Mouse (Mus musculus) embryonic facial prominence, embryonic 15.5 days (tissue): ENCODE results near the gene Epas1. TPM values are rescaled to one million over a fixed set of nuclear protein-coding genes. Genes with fewer than 3 reads are reported as not detected.
A peak's percentile ranks its signal among the peaks of the same experiment; 100 is the strongest.

ENCODE experiments used
- ATAC-seq: fragments of 200-750 bp; cut with Nextera tagmentation; 2 replicates; pipeline ENCODE4 v1.8.0; 2017; ENCODE audit warnings: low read depth, moderate TSS enrichment; ENCODE audit not compliant: insufficient number of reproducible peaks, low FRiP score, low TSS enrichment
- H3K27ac ChIP-seq: fragments of 300-500 bp; sonication (generic); replicated peaks from 2 replicates; pipeline ENCODE4 v1.5.1; 2015; ENCODE audit warnings: mild to moderate bottlenecking, inconsistent platforms
- H3K27me3 ChIP-seq: fragments of 300-500 bp; sonication (generic); 2 replicates; pipeline ENCODE4 v1.6.1; 2015; ENCODE audit warnings: inconsistent platforms
- H3K36me3 ChIP-seq: fragments of 300-500 bp; sonication (generic); 2 replicates; pipeline ENCODE4 v1.6.1; 2015; ENCODE audit warnings: mild to moderate bottlenecking, inconsistent platforms
- H3K4me1 ChIP-seq: fragments of 300-500 bp; sonication (generic); 2 replicates; pipeline ENCODE4 v1.6.1; 2015; ENCODE audit warnings: inconsistent platforms
- H3K4me2 ChIP-seq: fragments of 300-500 bp; sonication (generic); replicated peaks from 2 replicates; pipeline ENCODE4 v1.6.1; 2015; ENCODE audit warnings: mild to moderate bottlenecking, inconsistent platforms
- H3K4me3 ChIP-seq: fragments of 300-500 bp; sonication (generic); replicated peaks from 2 replicates; pipeline ENCODE4 v1.5.1; 2015; ENCODE audit warnings: mild to moderate bottlenecking, inconsistent platforms
- H3K9ac ChIP-seq: fragments of 300-500 bp; sonication (generic); 2 replicates; pipeline ENCODE4 v1.6.1; 2015; ENCODE audit warnings: inconsistent platforms
- H3K9me3 ChIP-seq: fragments of 300-500 bp; sonication (generic); replicated peaks from 2 replicates; pipeline ENCODE4 v1.6.1; 2016; ENCODE audit warnings: inconsistent platforms
- WGBS: fragments of 180-500 bp; shearing (Covaris S2); methylation state at CpG from one replicate; pipeline ENCODE4 v1.1.7; 2015; 5-methylcytosine and 5-hydroxymethylcytosine counted together
- polyA plus RNA-seq: library from polyadenylated mRNA; unstranded; fragments of >200 nt; fragmentation: Nextera tagmentation; extraction: Ambion mirVana; gene quantifications from 2 replicates; pipeline ENCODE4 v1.2.1, GENCODE M21; 2015

The Epas1 gene
- polyA plus RNA-seq, 1 experiment from 2014 or later = 9.8 TPM

DNA sequence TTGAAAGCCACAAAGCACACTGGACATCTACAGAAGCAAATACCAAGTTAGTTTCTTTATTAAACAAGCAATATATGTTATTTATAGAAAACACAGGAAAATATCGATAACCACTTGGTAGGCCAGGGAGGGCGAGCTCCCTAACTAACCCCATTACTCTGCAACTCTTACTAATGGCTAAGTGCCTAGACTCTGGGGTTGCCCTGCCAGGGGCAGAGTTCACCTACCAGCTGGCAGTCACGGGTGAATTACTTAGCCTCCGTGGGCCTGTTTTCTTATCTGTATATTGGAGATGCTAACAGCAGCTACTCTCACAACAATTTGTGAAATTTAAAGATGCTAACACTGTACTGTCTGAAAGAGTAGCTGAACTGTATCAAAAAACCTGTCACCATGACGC, 42.3 kb downstream of the Epas1 start:
- Histone ChIP-seq H3K9ac (no peak overlapping the region), H3K4me1 (peaks cover 9% of the 10 kb centered on the region; the same call in 1 of the 2 replicates), H3K9me3 (no peaks in the 10 kb centered on the region), H3K4me3 (no peak overlapping the region), H3K36me3 (no peaks in the 10 kb centered on the region), H3K27me3 (no peaks in the 10 kb centered on the region), H3K27ac (no peak overlapping the region), H3K4me2 (no peak overlapping the region)
- WGBS = 80% methylated on average over 5 of the region's 5 CpGs
- ATAC-seq = no peak

DNA sequence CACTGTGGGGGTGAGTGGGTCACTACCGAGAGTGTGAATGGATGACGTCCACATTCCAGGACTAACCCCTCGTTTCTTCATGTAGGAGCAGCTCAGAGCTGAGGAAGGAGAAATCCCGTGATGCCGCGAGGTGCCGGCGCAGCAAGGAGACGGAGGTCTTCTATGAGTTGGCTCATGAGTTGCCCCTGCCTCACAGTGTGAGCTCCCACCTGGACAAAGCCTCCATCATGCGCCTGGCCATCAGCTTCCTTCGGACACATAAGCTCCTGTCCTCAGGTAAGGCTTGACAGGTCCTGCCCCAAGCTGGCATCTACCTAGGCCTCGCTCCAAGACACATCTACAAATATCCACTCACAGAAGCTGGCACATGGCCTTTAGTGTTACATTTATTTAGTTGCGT, 43.5 kb downstream of the Epas1 start:
- Histone ChIP-seq H3K4me1 (peaks cover 22% of the 10 kb centered on the region), H3K9ac (no peak overlapping the region), H3K4me2 (no peak overlapping the region), H3K4me3 (no peak overlapping the region), H3K27ac (no peak overlapping the region), H3K9me3 (no peaks in the 10 kb centered on the region), H3K36me3 (no peaks in the 10 kb centered on the region), H3K27me3 (no peaks in the 10 kb centered on the region)
- ATAC-seq = no peak
- 91% methylated on average over 13 of the region's 13 CpGs for whole genome bisulfite sequencing

DNA sequence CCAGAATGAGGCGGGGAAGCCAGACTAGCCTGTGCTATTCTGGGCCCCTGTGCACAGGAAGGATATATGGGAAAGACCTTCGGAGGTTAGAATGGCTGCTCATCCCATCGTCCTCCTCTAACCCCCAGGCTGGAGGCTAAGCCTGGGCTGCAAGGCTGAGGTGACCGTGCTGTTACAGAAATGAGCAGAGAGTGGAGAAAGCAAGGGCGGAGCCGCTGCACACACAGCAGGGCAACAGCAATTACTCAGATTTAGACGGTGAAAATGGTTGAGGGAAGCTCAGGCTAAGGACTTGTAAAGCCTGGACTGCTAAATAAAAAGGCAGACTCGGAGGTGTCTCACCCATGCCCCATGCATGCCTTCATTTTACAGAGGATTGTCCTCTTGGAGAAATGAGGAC, 45.0 kb downstream of the Epas1 start:
- Histone ChIP-seq H3K27me3 (no peaks in the 10 kb centered on the region), H3K9ac (no peak overlapping the region), H3K9me3 (no peaks in the 10 kb centered on the region), H3K4me1 (peaks cover 28% of the 10 kb centered on the region), H3K27ac (no peak overlapping the region), H3K4me3 (no peak overlapping the region), H3K36me3 (no peaks in the 10 kb centered on the region), H3K4me2 (no peak overlapping the region)
- 55% methylated on average over 8 of the region's 8 CpGs for WGBS
- ATAC-seq = no peak

DNA sequence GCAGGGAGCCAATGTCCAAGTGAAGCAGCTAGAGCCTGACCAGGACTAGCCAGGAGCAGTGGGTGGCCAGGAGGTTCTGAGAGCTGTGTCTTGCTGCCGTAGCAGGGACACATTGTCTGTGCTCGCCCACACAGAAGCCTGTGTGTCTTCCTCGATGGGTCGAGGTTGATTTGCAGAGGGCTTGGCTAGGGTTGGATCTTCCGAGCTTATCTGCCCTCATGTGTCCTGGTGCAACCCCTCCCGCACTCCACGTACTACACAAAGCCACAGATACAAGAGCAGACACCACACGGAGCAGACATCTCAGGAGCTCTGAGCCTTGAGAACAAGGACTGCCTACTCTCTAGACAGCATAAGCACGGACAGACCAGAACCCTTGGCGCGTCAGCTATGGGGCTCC, 45.5 kb downstream of the Epas1 start:
- no peak overlapping the region for H3K4me3 ChIP-seq
- 81% methylated on average over 11 of the region's 11 CpGs for WGBS
- no peak for ATAC-seq
- H3K27ac ChIP-seq = 0 out of 2 replicates have a peak overlapping the region, but pooled peaks have one; percentile 8
- no peaks in the 10 kb centered on the region for H3K36me3 ChIP-seq
- H3K27me3 ChIP-seq = no peaks in the 10 kb centered on the region
- no peak overlapping the region for H3K9ac ChIP-seq
- H3K9me3 ChIP-seq = no peaks in the 10 kb centered on the region
- no peak overlapping the region for H3K4me2 ChIP-seq
- peaks cover 28% of the 10 kb centered on the region for H3K4me1 ChIP-seq

DNA sequence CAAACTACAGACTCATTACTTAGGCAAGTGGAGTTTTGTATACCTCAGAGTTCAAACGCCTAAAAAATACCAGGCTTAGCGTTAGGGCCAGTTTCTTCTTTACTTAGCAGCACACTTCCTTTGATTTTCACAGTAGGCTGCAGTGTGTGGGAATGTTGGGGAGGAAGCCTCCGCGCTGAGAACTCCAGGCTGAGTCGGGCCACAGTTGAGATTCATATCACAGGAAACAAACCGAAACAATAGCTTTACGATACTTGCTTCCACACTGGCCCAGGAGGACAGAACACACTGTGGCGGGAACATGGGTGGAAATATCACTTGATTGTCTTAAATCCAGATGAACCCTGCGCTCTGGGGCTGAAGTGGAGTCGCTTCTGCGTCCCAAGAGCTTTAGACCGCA, 47.0 kb downstream of the Epas1 start:
- Histone ChIP-seq H3K4me2 (no peak overlapping the region), H3K27me3 (no peaks in the 10 kb centered on the region), H3K4me1 (peaks cover 28% of the 10 kb centered on the region), H3K9ac (no peak overlapping the region), H3K27ac (peak overlapping the region; percentile 65), H3K9me3 (no peaks in the 10 kb centered on the region), H3K4me3 (no peak overlapping the region), H3K36me3 (no peaks in the 10 kb centered on the region)
- 58% methylated on average over 12 of the region's 12 CpGs for WGBS
- ATAC-seq = no peak

DNA sequence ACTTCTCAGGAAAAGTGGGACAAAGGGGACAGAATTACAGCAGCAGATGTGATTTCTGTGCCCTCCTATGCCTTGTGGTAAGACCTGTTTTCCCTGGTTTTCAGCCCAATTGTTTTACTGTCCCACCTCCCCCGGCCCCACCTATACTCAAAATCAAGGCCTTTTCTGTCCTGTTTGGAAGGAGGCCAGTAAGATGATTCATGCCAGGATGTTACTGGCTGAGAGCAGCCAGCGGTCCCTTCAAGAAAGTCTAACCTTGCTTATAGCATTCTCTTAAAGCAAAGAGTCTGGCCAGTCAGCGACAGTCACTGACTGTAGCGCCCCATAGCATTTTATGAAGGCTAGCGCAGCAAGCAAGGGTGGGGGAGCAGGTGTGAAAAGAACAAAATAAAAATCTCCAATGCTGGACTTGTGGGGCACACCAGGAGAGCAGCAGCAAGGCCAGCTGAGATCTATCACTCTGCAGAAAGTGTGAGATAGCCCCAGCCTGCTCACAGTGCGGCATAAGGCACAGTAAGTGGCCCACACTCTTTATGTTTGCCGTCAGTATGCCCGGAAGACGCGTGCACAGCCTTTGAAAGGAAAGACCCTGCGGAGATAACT, 47.8 kb downstream of the Epas1 start:
- no peak for ATAC-seq
- H3K36me3 ChIP-seq = no peaks in the 10 kb centered on the region
- H3K27me3 ChIP-seq = no peaks in the 10 kb centered on the region
- no peak overlapping the region for H3K4me3 ChIP-seq
- 73% methylated on average over 11 of the region's 11 CpGs for WGBS
- H3K9ac ChIP-seq = no peak overlapping the region
- H3K4me1 ChIP-seq = peaks cover 28% of the 10 kb centered on the region
- peak overlapping the region; percentile 65 for H3K27ac ChIP-seq
- H3K4me2 ChIP-seq = no peak overlapping the region
- H3K9me3 ChIP-seq = no peaks in the 10 kb centered on the region

DNA sequence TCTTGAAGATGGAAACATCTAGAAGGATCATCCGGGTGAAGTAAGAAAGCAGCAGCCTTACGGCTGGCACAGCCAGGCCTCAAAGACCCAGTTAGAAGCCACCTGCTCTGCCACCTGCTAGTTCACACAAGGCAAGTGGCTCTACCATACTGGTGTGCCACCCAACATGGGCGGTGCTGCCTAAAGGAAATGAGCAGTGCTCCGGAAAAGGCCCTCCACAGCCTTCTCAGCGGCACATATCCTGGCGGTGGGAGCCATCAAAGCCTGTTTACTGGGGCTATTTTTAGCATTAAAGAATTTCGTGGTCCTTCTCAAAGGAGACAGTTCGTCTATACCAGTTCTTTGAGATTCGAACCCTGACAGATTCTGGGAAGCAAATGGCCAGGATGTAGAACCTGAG, 48.4 kb downstream of the Epas1 start:
- H3K36me3 ChIP-seq = no peaks in the 10 kb centered on the region
- no peaks in the 10 kb centered on the region for H3K9me3 ChIP-seq
- no peaks in the 10 kb centered on the region for H3K27me3 ChIP-seq
- H3K4me1 ChIP-seq = peaks cover 28% of the 10 kb centered on the region
- ATAC-seq = no peak
- 0 out of 2 replicates have a peak overlapping the region, but pooled peaks have one; percentile 65 for H3K27ac ChIP-seq
- no peak overlapping the region for H3K9ac ChIP-seq
- 50% methylated on average over 9 of the region's 9 CpGs for WGBS
- no peak overlapping the region for H3K4me3 ChIP-seq
- H3K4me2 ChIP-seq = no peak overlapping the region

DNA sequence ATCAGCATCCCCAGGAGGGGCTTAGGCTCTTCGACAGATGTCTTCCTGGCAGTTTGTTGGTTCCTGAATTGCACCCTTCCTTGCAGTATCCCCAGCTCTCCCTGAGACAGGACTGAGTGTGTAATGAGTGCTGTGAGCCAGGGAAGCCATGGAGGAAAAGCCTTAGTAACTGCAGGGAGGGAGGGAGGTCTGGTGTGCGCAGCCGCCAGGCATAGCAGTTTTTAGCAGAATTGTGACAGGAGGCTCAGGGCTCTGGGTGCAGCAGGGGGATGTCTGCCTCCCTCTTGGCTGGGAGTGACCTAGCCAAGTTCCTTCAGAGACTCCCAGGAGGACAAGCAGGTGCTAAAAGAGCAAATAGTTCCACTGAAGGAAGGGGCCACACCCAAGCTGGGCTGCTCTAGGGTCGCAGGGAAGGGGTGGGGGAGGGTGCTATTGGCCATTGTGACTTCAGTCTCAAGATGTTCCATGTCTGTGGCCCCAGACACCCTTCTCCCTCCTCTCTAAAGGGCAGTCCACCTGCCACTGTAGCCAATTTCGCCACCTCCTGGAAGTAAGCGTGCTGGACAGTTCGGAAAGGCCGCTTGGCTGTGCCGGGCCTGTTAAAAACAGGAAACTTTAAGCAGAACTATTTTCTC, 49.0 kb downstream of the Epas1 start:
- Histone ChIP-seq H3K9me3 (no peaks in the 10 kb centered on the region), H3K36me3 (no peaks in the 10 kb centered on the region), H3K27me3 (no peaks in the 10 kb centered on the region), H3K4me1 (peaks cover 28% of the 10 kb centered on the region), H3K27ac (0 out of 2 replicates have a peak overlapping the region, but pooled peaks have one; percentile 30), H3K4me3 (no peak overlapping the region), H3K9ac (no peak overlapping the region), H3K4me2 (no peak overlapping the region)
- 63% methylated on average over 9 of the region's 9 CpGs for WGBS
- ATAC-seq = no peak

DNA sequence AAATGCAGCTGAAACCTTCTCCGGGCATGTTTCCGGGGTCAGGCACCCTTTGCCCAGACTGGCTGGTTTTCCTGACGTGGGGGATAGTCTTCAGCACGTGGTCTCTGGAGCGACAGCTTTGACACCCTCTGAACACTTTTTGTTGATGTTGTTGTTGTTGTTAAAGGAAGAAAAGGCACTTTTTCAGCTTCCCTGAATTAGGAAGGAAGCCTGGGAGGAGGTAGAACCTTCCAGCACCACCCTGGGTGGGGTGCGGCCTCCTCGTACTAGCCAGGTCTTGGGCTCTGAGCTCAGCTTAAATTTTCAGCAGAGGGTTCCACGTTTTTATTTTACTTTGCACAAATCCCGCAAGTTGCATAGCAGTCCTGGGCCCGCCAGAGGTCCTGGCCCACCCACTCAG, 49.6 kb downstream of the Epas1 start:
- Histone ChIP-seq H3K27ac (no peak overlapping the region), H3K4me2 (no peak overlapping the region), H3K9ac (no peak overlapping the region), H3K36me3 (no peaks in the 10 kb centered on the region), H3K4me3 (no peak overlapping the region), H3K4me1 (peaks cover 28% of the 10 kb centered on the region), H3K9me3 (no peaks in the 10 kb centered on the region), H3K27me3 (no peaks in the 10 kb centered on the region)
- ATAC-seq = no peak
- 84% methylated on average over 10 of the region's 10 CpGs for WGBS

DNA sequence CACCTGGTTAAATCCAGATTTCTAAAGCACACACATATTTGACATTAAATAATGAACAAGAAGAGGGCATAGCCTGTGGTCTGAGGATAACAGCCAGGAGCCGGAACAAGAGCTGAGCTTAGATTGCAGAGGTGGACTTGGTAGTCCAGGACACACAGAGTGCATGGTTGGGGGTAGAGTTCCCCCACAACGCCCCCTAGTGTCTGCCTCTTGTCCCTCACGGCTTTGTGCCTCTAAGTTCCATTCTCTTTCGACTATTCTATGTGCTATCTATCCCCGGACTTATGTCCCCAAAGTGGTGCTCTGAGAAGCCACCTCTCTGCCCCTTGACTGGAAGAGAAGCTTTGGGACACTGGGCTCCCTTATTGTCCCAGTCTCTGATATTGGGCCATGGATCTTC, 50.2 kb downstream of the Epas1 start:
- Histone ChIP-seq H3K4me1 (peaks cover 23% of the 10 kb centered on the region), H3K36me3 (no peaks in the 10 kb centered on the region), H3K9ac (no peak overlapping the region), H3K4me2 (no peak overlapping the region), H3K27me3 (no peaks in the 10 kb centered on the region), H3K4me3 (no peak overlapping the region), H3K9me3 (no peaks in the 10 kb centered on the region), H3K27ac (no peak overlapping the region)
- WGBS = 83% methylated on average over 5 of the region's 5 CpGs
- no peak for ATAC-seq

DNA sequence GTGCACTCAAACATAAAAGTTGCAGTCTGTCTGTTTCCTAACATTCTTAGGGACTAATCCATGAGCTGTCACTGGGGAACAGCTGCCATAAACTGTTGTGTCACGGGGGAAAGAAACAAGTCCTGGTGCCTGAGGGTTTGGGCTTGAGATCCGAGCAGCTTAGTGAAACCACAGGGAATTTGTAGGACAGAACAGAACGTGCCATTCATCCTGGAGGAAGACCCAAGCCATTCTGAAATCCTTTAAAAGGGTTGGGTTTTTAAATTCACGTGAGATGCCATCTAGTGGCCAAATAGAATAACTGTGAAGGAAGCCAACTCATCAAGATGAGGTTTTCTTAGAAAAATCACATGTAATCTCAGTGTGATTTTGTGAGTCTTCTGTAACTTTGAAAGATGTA, 58.5 kb downstream of the Epas1 start:
- Histone ChIP-seq H3K9ac (no peak overlapping the region), H3K4me3 (no peak overlapping the region), H3K9me3 (no peaks in the 10 kb centered on the region), H3K27me3 (no peaks in the 10 kb centered on the region), H3K36me3 (no peaks in the 10 kb centered on the region), H3K27ac (no peak overlapping the region), H3K4me1 (no peaks in the 10 kb centered on the region), H3K4me2 (no peak overlapping the region)
- ATAC-seq = no peak
- under 1% methylated on average over 4 of the region's 4 CpGs for WGBS

DNA sequence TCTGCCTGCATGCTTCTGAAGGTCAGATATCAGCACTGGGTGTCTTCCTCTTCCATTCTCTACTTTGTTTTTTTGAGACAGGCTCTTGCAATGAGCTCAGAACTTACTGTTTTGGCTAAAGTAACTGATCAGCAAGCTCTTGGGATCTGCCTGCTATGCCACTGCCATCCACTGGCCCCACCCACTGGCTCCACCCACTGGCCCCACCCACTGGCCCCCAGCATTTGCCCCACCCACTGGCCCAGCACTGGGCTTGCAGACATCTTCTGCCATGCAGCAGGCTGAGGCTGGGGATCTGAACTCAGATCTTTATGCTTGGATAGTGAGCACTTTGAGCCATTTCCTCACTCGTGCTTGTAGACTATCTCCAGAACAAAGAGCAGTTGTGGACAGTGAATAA, 60.8 kb downstream of the Epas1 start:
- Histone ChIP-seq H3K27me3 (no peaks in the 10 kb centered on the region), H3K4me2 (no peak overlapping the region), H3K4me3 (no peak overlapping the region), H3K9me3 (no peaks in the 10 kb centered on the region), H3K4me1 (no peaks in the 10 kb centered on the region), H3K27ac (no peak overlapping the region), H3K36me3 (no peaks in the 10 kb centered on the region), H3K9ac (no peak overlapping the region)
- ATAC-seq = no peak
- 54% methylated on average over 1 of the region's 1 CpGs for WGBS
